ENCODE assay signal across 8 mouse cellular contexts in the genomic region with DNA sequence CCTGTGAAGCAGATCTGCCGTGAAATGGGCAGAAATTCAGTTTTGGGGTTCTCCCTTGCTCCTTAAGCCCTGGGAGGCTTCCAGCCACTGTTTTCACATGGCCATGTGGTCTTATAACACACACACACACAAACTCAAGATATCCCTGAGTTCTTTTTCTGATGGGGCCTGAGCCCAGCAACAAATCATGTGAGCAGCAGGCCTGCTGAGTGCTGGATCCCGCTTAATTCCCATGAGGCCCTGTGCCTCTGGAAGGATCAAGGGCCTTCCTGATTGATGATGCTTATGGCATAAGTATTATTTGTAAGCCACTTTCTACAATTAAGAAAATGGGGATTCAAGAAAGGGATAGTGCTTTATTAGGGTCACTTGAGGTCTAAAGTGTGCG. TPM values are rescaled to one million over a fixed set of nuclear protein-coding genes. Genes with fewer than 3 reads are reported as not detected.
A peak's percentile ranks its signal among the peaks of the same experiment; 100 is the strongest.
DNase-seq lines count a peak whose midpoint lies in the region; ATAC-seq and TF ChIP-seq lines count a peak whose summit lies in the region.

No protein-coding gene starts in this region.

- no peak overlapping the region for H3K4me3 ChIP-seq in stomach, embryonic 16.5 days (replicated peaks; ENCODE audit: low read length)
- no peak overlapping the region for H3K4me3 ChIP-seq in stomach, postnatal 0 days (ENCODE audit: low read depth, low read length)
- no peak overlapping the region for H3K4me3 ChIP-seq in liver, postnatal 0 days (ENCODE audit: low read depth, low read length)
- peak overlapping the region; percentile 4; the same call in 1 of the 2 replicates for H3K4me3 ChIP-seq in olfactory bulb, adult 2 months (ENCODE audit: insufficient read depth, low read depth, low read length)

- peak; percentile 35 for DNase-seq in embryo, embryonic 11 days
- no peak for DNase-seq in embryo, embryonic 9.5 days (ENCODE audit: extremely low spot score)
- no peak for DNase-seq in stomach, postnatal 0 days (ENCODE audit: low spot score)
- DNase-seq in liver, postnatal 0 days: no peak
- DNase-seq in B cell, adult 2 months: no peak
- no peak for DNase-seq in cerebellum, postnatal 25 days

- no peak for ATAC-seq in stomach, embryonic 16.5 days (ENCODE audit: insufficient read depth, low FRiP score)
- no peak for ATAC-seq in stomach, postnatal 0 days (ENCODE audit: low FRiP score, low TSS enrichment)
- no peak for ATAC-seq in liver, postnatal 0 days

- no peaks in the 10 kb centered on the region for H3K9me3 ChIP-seq in stomach, embryonic 16.5 days (replicated peaks; ENCODE audit: control insufficient read depth, low read length)
- H3K9me3 ChIP-seq in stomach, postnatal 0 days (ENCODE audit: control insufficient read depth, low read length): no peaks in the 10 kb centered on the region
- H3K9me3 ChIP-seq in liver, postnatal 0 days (ENCODE audit: low read length): no peaks in the 10 kb centered on the region

- no peak for TF ChIP-seq CTCF in stomach, postnatal 0 days (IDR thresholded peaks at IDR 0.05; ENCODE audit: low read depth)
- no peak for TF ChIP-seq CTCF in liver, postnatal 0 days (IDR thresholded peaks at IDR 0.05; ENCODE audit: low read depth)
- no peak for TF ChIP-seq CTCF in olfactory bulb, adult 2 months (IDR thresholded peaks at IDR 0.05; ENCODE audit: insufficient read depth, low read depth, low read length)

- H3K4me1 ChIP-seq in stomach, embryonic 16.5 days (ENCODE audit: control insufficient read depth, insufficient read depth, low read length): peaks cover 25% of the 10 kb centered on the region
- no peaks in the 10 kb centered on the region for H3K4me1 ChIP-seq in stomach, postnatal 0 days (replicated peaks; ENCODE audit: control insufficient read depth, insufficient read depth)
- peaks cover 26% of the 10 kb centered on the region for H3K4me1 ChIP-seq in liver, postnatal 0 days (ENCODE audit: insufficient read depth)
- peaks cover 27% of the 10 kb centered on the region for H3K4me1 ChIP-seq in olfactory bulb, adult 2 months (ENCODE audit: control insufficient read depth, insufficient read depth, low read length)

- WGBS in stomach, embryonic 16.5 days: 81% methylated on average over 3 of the region's 3 CpGs
- WGBS in stomach, postnatal 0 days: 82% methylated on average over 3 of the region's 3 CpGs
- 86% methylated on average over 3 of the region's 3 CpGs for WGBS in liver, postnatal 0 days (ENCODE audit: insufficient replicate concordance)
- WGBS in olfactory bulb, adult 2 months: 80% methylated on average over 3 of the region's 3 CpGs

- TF ChIP-seq EP300 in stomach, postnatal 0 days (optimal IDR thresholded peaks at IDR 0.05): no peak
- TF ChIP-seq EP300 in liver, postnatal 0 days (IDR thresholded peaks at IDR 0.05; ENCODE audit: low read depth): no peak

- H3K9ac ChIP-seq in stomach, embryonic 16.5 days (ENCODE audit: low read length): no peak overlapping the region
- H3K9ac ChIP-seq in stomach, postnatal 0 days (ENCODE audit: low read length): no peak overlapping the region
- H3K9ac ChIP-seq in liver, postnatal 0 days (replicated peaks): no peak overlapping the region

- peak overlapping the region; percentile 29; the same call in 1 of the 2 replicates for H3K27ac ChIP-seq in stomach, embryonic 16.5 days (ENCODE audit: low read length)
- H3K27ac ChIP-seq in stomach, postnatal 0 days (replicated peaks): no peak overlapping the region
- H3K27ac ChIP-seq in liver, postnatal 0 days (ENCODE audit: low read depth): 0 out of 2 replicates have a peak overlapping the region, but pooled peaks have one; percentile 29
- H3K27ac ChIP-seq in olfactory bulb, adult 2 months (ENCODE audit: insufficient read depth, low read depth, low read length): no peak overlapping the region

- TF ChIP-seq POLR2A in olfactory bulb, adult 2 months (IDR thresholded peaks at IDR 0.05; ENCODE audit: insufficient read depth, low read depth, low read length): no peak

- no peaks in the 10 kb centered on the region for H3K36me3 ChIP-seq in stomach, embryonic 16.5 days (ENCODE audit: control insufficient read depth, insufficient read depth, low read length)
- H3K36me3 ChIP-seq in stomach, postnatal 0 days (ENCODE audit: control insufficient read depth, insufficient read depth, low read length): no peaks in the 10 kb centered on the region
- H3K36me3 ChIP-seq in liver, postnatal 0 days (replicated peaks; ENCODE audit: insufficient read depth, low read length): no peaks in the 10 kb centered on the region

- no peaks in the 10 kb centered on the region for H3K27me3 ChIP-seq in stomach, embryonic 16.5 days (ENCODE audit: control insufficient read depth, insufficient read depth, low read length)
- H3K27me3 ChIP-seq in stomach, postnatal 0 days (ENCODE audit: control insufficient read depth, insufficient read depth, low read length): no peaks in the 10 kb centered on the region
- H3K27me3 ChIP-seq in liver, postnatal 0 days (ENCODE audit: insufficient read depth, low read length): no peaks in the 10 kb centered on the region

- H3K4me2 ChIP-seq in stomach, embryonic 16.5 days (ENCODE audit: low read depth, low read length): no peak overlapping the region
- H3K4me2 ChIP-seq in stomach, postnatal 0 days (replicated peaks; ENCODE audit: low read depth): no peak overlapping the region
- peak overlapping the region; percentile 93 for H3K4me2 ChIP-seq in liver, postnatal 0 days (ENCODE audit: low read depth, low read length)

RNA-seq across cellular contexts. Expression of a gene that starts 2.5 kb away (rescaled TPM):
- 8.5 and 11.9 TPM in 2 replicates for polyA plus RNA-seq in stomach, embryonic 16.5 days (2015; fragmentation: Nextera tagmentation; extraction: Ambion mirVana)
- 10.2 and 11.3 TPM in 2 replicates for polyA plus RNA-seq in stomach, postnatal 0 days (2015; fragmentation: Nextera tagmentation; extraction: Ambion mirVana)
- polyA plus RNA-seq in liver, postnatal 0 days (2015; fragmentation: Nextera tagmentation; extraction: Ambion mirVana): 7.8 and 8.1 TPM in 2 replicates
- not detected in 2 replicates for polyA plus RNA-seq in olfactory bulb, adult 2 months (2012; ENCODE audit: insufficient read depth, insufficient read length, low replicate concordance, missing spikeins)

Comparison
In these comparisons a context has a peak if more than half of its experiments do, and no peak if none do; other contexts are left out.
1. H3K27ac ChIP-seq: peak in stomach, embryonic 16.5 days (single experiment) and liver, postnatal 0 days (single experiment); none in stomach, postnatal 0 days (single experiment) and olfactory bulb, adult 2 months (single experiment).